Mouse (Mus musculus): ENCODE measurements around the gene Inpp4b. TPM values are rescaled to one million over a fixed set of nuclear protein-coding genes. Genes with fewer than 3 reads are reported as not detected.

The Inpp4b gene
- total RNA-seq, 2 experiments from 2014 or later, result 7.7 to 9.0 TPM

GRCm38 (mm10) chr8:81826406-81826805 is 484.1 kb downstream of the Inpp4b start:
- no peak for DNase-seq (ENCODE audit: low spot score in 2 of 2)

- no peak for DNase-seq (ENCODE audit: low spot score in 2 of 2)
These were observed 485.1 kb downstream of the Inpp4b start for GRCm38 (mm10) chr8:81827306-81827913.

GRCm38 (mm10) chr8:81831430-81831829 is 489.1 kb downstream of the Inpp4b start:
- no peak for DNase-seq (ENCODE audit: low spot score in 2 of 2)

- DNase-seq (ENCODE audit: low spot score in 2 of 2), result no peak
These were observed 491.5 kb downstream of the Inpp4b start for GRCm38 (mm10) chr8:81833852-81834251.

- no peak for DNase-seq (ENCODE audit: low spot score in 2 of 2)
These were observed 498.2 kb downstream of the Inpp4b start for GRCm38 (mm10) chr8:81840512-81840911.

- no peak for DNase-seq (ENCODE audit: low spot score in 2 of 2)
These were observed 502.0 kb downstream of the Inpp4b start for GRCm38 (mm10) chr8:81844104-81844982.

GRCm38 (mm10) chr8:81847929-81848328 is 505.6 kb downstream of the Inpp4b start:
- DNase-seq (ENCODE audit: low spot score in 2 of 2), result no peak

GRCm38 (mm10) chr8:81849976-81850375 is 507.6 kb downstream of the Inpp4b start:
- no peak for DNase-seq (ENCODE audit: low spot score in 2 of 2)

- DNase-seq (ENCODE audit: low spot score in 2 of 2), result no peak
These were observed 510.8 kb downstream of the Inpp4b start for GRCm38 (mm10) chr8:81853184-81853583.

GRCm38 (mm10) chr8:81854543-81854942 is 512.2 kb downstream of the Inpp4b start:
- no peak for DNase-seq (ENCODE audit: low spot score in 2 of 2)

- no peak for DNase-seq (ENCODE audit: low spot score in 2 of 2)
These were observed 512.7 kb downstream of the Inpp4b start for GRCm38 (mm10) chr8:81855009-81855408.

- no peak for DNase-seq (ENCODE audit: low spot score in 2 of 2)
These were observed 513.8 kb downstream of the Inpp4b start for GRCm38 (mm10) chr8:81856120-81856519.

- no peak for DNase-seq (ENCODE audit: low spot score in 2 of 2)
These were observed 514.3 kb downstream of the Inpp4b start for GRCm38 (mm10) chr8:81856608-81857007.

GRCm38 (mm10) chr8:81858393-81858792 is 516.0 kb downstream of the Inpp4b start:
- DNase-seq (ENCODE audit: low spot score in 2 of 2), result no peak

GRCm38 (mm10) chr8:81859805-81860204 is 517.4 kb downstream of the Inpp4b start:
- no peak for DNase-seq (ENCODE audit: low spot score in 2 of 2)

GRCm38 (mm10) chr8:81861311-81861710 is 519.0 kb downstream of the Inpp4b start:
- no peak for DNase-seq (ENCODE audit: low spot score in 2 of 2)

- no peak for DNase-seq (ENCODE audit: low spot score in 2 of 2)
These were observed 520.4 kb downstream of the Inpp4b start for GRCm38 (mm10) chr8:81862738-81863137.

GRCm38 (mm10) chr8:81864318-81864717 is 522.0 kb downstream of the Inpp4b start:
- no peak for DNase-seq (ENCODE audit: low spot score in 2 of 2)

GRCm38 (mm10) chr8:81865664-81866063 is 523.3 kb downstream of the Inpp4b start:
- DNase-seq (ENCODE audit: low spot score in 2 of 2), result no peak

- DNase-seq (ENCODE audit: low spot score in 2 of 2), result no peak
These were observed 524.7 kb downstream of the Inpp4b start for GRCm38 (mm10) chr8:81867020-81867419.

GRCm38 (mm10) chr8:81870466-81870865 is 528.1 kb downstream of the Inpp4b start:
- DNase-seq (ENCODE audit: low spot score in 2 of 2), result no peak

- DNase-seq (ENCODE audit: low spot score in 2 of 2), result no peak
These were observed 537.7 kb downstream of the Inpp4b start for GRCm38 (mm10) chr8:81880071-81880470.

GRCm38 (mm10) chr8:81884195-81884594 is 541.8 kb downstream of the Inpp4b start:
- DNase-seq (ENCODE audit: low spot score in 2 of 2), result no peak

Data from layer of hippocampus, postnatal 10 days (tissue).